Mouse (Mus musculus) lung, postnatal 4 days (tissue): ENCODE measurements at regions not wholly inside any gene's neighbourhood (a gene's known extent, or its start where the extent isn't known, plus 50 kb on each side); places are given as distances from the start of the nearest gene placed in this dataset.

Source experiments
- DNase-seq, 2 experiments: peaks; one replicate each; pipeline ENCODE4 v3.0.0; 2021

DNA sequence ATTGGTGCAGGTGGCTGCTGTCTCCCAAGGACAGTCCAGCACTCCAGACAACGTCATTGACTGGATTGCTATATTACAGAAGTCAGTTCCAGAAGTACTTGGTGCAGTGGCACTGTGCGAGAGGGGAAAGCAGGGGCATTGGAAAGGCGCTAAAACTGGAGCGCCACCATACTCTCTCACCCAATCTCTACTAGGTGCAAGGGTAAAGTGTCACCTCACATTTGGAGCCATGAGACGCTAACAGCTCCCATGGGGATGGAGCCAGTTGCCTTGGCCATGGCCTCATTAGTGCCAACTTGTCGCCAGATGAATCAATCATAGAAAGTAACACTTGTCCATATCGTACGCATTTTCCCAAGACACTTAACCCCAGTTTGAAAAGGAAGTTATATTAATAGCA lies 1617.2 kb upstream of the Gulo start:
- no peak for DNase-seq

- DNase-seq: no peak
Measured at GRCm38 (mm10) chr14:67623841-67624480, 1615.0 kb upstream of the Gulo start.

DNA sequence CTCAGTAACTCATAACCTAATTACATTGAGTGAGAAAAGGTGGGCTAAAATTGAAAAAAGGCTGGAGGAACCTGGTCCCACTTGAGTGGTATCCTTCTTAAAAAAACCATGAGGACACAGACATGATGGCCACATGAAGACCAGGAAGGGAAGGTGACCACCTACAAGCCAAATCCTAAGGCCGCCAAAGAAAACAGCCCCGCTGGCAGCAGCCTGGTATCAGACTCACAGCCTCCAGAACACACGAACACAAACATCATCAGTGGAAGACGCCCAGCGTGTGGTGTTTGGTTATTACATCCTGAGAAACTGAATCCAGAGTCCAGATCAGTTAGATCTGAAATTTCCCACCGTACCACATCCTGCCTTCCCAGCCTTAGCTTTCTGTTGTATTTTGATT lies 1613.9 kb upstream of the Gulo start:
- DNase-seq: no peak

DNA sequence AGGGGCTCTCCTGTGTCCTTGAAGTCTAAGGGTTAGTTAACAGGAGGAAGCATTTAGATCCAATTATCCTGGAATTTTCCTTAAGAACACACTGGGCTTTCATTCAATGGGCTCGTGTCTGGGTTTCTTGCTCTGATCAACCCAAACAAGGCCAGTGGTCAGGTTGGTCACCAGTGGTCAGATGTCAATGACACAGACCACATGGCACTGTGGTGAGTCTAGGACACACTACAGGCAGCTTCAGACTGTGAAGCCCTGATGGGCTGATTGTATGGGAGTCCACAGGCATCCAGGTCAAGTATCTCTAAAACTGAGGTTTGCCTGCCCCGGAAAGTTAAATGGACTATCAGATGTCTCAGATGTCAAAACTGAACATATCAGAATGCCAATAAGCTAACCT lies 1612.5 kb upstream of the Gulo start:
- DNase-seq: no peak

DNA sequence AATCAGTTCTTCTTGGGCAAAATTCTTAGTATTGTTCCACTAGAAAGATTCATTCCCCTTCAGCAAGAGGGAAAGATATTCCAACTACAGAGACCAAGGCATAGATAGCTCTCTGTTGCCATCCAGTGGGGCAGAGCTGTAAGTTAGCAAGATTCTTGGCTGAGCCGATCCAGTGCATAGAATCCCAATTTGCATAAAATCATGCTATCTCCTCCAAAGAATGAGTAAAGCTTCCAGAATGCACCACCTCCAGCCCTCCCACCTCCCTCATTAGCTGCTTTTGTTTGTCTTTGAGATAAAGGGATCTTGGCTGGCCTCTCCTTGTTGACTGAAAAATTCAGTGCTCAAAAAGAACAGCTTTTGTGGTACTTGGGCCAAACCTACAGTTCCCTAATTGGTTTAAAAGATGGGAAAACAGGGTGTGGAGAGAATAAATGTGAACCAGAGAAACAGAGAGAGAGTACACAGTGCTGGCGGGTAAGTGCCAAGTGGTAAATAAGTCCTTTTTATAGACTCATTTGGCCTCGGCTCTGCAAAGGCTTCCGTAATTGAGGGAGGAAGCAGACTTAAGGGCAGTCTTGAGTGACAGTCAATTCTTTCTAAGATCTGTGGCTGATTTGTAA lies 1612.0 kb upstream of the Gulo start:
- DNase-seq: peak; percentile 38 to 64

- DNase-seq: no peak
Measured at GRCm38 (mm10) chr14:67619571-67619970, 1610.6 kb upstream of the Gulo start.

DNA sequence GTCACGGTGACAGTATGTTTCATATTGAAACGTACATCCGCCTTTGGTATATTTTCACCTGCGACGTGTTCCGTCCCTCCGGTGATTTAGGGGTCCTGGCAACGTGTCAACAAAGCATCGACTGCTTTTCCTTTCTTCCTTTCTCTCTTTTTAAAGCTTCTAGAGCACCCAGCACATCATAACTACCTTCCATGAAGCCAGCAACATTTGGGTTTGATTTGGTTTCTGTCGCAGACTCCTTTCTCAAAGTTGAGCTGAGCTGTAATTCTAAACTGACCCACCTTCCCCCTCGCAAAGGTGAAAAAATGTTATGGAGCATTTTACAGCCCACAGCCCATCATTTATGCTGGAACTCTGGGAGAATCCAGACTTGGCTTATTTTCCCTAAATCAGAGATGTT lies 1605.4 kb upstream of the Gulo start:
- DNase-seq: no peak

DNA sequence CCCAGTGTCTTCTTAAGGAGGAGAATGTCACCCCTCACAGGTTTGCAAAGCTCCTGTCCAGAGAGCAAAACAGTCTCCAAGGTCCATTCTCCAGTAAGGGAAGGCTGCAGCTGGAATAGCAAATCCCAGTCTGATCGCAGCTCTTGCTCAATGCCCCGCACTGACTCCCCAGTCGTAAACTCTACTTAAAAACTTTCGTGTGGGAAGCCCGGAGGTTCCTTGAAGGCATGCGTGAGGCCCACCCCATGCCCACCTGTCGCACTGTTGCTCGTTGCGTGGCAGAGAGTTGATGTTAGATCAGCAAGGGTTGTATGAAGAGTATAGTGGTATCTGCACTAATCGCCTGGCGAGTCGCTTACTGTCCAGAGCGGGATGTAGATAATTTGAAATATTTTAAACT lies 1604.7 kb upstream of the Gulo start:
- DNase-seq: no peak

- no peak for DNase-seq
Measured at GRCm38 (mm10) chr14:67613221-67613620, 1604.2 kb upstream of the Gulo start.

- DNase-seq: no peak
Measured at GRCm38 (mm10) chr14:67612471-67612870, 1603.5 kb upstream of the Gulo start.

- DNase-seq: peak; percentile 9 to 30
Measured at GRCm38 (mm10) chr14:67608262-67608661, 1599.3 kb upstream of the Gulo start.

- peak; percentile 10 to 30 for DNase-seq
Measured at GRCm38 (mm10) chr14:67602960-67603359, 1594.0 kb upstream of the Gulo start.

DNA sequence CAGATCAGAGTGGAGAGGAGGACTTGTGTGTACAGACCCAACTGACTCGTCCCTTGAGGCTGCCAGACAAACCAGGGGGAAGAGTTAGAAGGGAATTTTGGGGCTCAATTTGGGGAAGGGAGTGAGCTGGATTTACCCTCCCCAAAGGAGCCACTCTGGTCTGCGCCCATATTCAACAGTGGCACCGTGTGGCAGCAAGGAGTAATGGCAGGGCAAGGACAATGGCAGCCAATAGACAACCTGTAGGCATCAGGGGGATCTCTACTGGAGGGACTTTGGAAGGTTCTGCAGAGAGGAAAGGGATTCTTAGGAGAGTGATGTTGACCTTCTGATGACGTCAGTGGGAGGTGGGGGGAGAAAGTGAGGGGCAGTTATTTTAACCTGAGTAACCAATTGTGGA lies 1590.7 kb upstream of the Gulo start:
- DNase-seq: peak in 1 of 2 experiments; percentile 19

GRCm38 (mm10) chr14:67588627-67589026 lies 1579.6 kb upstream of the Gulo start:
- no peak for DNase-seq

DNA sequence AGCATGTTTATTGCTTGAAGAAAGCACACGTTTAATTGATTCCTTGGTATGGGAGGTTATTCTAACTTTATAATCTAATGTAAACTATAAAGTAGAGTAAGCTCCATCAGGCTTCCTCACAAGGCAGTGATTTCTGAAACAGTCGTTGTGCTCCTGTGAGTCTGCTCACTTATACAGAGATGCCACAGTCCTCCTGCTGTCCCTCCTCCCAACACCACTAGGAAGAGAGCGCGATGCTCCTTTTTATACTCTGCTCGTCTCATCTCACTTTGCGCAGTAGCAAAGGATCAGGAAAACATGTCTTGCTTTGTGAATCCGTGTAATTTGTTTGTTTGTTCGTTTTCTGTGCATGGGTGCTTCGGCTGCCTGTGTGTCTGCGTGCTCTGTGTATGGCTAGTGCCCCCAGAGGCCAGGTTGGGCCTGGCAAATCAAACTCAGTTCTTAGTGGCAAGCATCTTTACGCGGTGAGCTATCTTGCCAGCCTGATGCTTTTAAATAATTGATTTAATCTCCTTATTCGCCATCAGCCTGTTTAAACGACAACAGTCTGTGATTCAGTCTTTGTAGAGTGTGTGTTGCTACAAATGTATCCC lies 1575.5 kb upstream of the Gulo start:
- no peak for DNase-seq

GRCm38 (mm10) chr14:67582201-67582782 lies 1573.3 kb upstream of the Gulo start:
- DNase-seq: no peak

DNA sequence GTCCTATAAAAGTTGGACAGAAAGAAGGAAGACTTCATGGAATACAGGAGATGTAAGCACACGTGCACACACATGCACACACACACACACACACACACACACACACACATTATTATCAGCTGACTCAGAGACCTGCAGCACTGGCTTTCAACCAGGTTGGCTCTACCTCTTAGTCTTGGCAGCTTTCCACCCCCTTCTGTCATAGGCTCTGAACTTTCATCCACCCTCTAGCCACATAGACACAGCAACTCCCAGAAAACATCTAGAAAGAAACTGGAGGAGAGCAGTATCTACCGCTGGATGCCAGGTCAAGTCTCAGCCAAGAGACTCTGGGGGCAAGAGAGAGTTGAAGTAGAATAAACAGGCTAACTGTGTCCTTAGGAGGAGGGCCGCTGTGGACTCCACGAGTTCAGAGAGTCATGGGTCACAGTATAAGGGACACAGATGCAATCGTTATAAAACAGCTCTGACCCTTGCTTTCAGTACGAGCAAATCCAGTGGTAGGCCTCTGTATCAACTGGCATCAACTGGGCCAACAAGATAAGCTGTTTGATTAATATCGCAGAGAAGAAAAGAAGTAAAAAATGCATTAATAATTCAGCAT lies 1565.4 kb upstream of the Gulo start:
- DNase-seq: no peak

- DNase-seq: no peak
Measured at GRCm38 (mm10) chr14:67573451-67573995, 1564.5 kb upstream of the Gulo start.

- DNase-seq: no peak
Measured at GRCm38 (mm10) chr14:67569744-67570322, 1560.8 kb upstream of the Gulo start.

DNA sequence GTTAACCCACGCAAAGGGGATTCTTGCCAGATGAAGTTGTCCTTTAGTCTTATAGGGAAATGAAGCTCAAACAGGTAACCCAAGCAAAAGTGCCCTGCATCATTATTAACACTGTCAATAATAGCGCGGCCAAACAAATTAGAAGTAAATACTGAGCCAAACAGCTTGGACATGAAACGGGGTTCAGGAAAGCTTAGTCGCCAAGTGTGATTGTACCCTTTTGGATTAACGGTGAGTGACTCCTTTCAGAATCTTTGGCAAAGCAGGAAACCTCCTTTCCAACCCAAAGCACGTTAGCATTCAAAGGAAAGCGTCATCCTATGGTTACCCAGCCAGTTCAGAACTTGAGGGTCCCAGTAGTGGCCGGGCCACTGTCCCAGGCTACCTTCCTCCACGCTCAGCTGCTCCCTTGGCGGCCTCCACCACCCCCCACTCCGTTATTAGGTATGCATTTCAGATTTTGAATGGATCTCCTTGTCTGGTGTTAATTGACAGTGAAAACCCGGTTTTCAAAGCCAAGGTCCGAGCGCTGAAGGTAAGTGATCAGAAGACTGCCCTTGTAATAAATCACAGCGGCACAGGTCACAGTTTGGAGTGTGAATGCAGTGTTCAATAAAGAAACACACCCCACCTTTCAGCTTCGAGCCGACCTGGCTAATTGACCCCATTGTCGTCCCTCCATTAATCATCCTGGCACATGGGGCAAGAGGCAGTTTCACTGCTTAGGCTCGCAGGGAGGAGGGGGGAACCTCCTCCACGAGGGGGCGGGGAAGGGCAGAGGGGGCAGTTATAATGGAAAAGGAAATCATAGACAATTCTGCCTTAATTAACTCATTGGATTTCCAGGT lies 1560.1 kb upstream of the Gulo start:
- DNase-seq: no peak

GRCm38 (mm10) chr14:67554897-67555296 lies 1545.9 kb upstream of the Gulo start:
- DNase-seq: no peak
